Mouse (Mus musculus) CD4-positive, CD25-positive, alpha-beta regulatory T cell, adult 4 months (primary cell): ENCODE results near the gene Pla2g6. TPM values are rescaled to one million over a fixed set of nuclear protein-coding genes. Genes with fewer than 3 reads are reported as not detected.

ENCODE experiments used
- polyA plus RNA-seq, 2 experiments: library from polyadenylated mRNA; unstranded; fragments of 100-300 nt; shearing (Covaris generic); gene quantifications; one replicate each; pipeline ENCODE4 v1.2.1; 2017

The Pla2g6 gene
- polyA plus RNA-seq, 2 experiments from 2014 or later, result 12.1 to 19.9 TPM

Other genes starting within 250 kb of the Pla2g6 start
- gene Micall1, start 219.5 kb downstream of the Pla2g6 start, polyA plus RNA-seq, result 10 to 100 TPM; 11.8 to 22.1 TPM
- gene Polr2f, start 187.4 kb downstream of the Pla2g6 start, polyA plus RNA-seq, result 100 to 1,000 TPM in 1 of 2 experiments, 10 to 100 TPM in 1; 92.3 to 119 TPM
- 10 to 100 TPM in 1 of 2 experiments, 1 to 10 TPM in 1; 4.1 to 10.1 TPM for gene 1700088E04Rik, start 187.1 kb downstream of the Pla2g6 start, polyA plus RNA-seq
- not detected for gene Sox10, start 163.2 kb downstream of the Pla2g6 start, polyA plus RNA-seq
- 10 to 100 TPM in 1 of 2 experiments, 1 to 10 TPM in 1; 6.0 to 10.5 TPM for gene Pick1, start 99.2 kb downstream of the Pla2g6 start, polyA plus RNA-seq
- gene Gm49486, start 99.0 kb downstream of the Pla2g6 start, polyA plus RNA-seq, result under 1 TPM in 1 of 2 experiments, not detected in 1; 0.52 TPM
- not detected for gene Slc16a8, start 73.6 kb downstream of the Pla2g6 start, polyA plus RNA-seq
- gene Baiap2l2, start 42.9 kb downstream of the Pla2g6 start, polyA plus RNA-seq, result not detected
- 1 to 10 TPM; 1.3 to 1.9 TPM for gene Maff, start 18.2 kb upstream of the Pla2g6 start, polyA plus RNA-seq
- gene Tmem184b, start 75.2 kb upstream of the Pla2g6 start, polyA plus RNA-seq, result 10 to 100 TPM in 1 of 2 experiments, 1 to 10 TPM in 1; 9.6 to 12.5 TPM
- 1 to 10 TPM; 3.1 to 6.2 TPM for gene Csnk1e, start 127.2 kb upstream of the Pla2g6 start, polyA plus RNA-seq
- not detected for gene Kcnj4, start 176.9 kb upstream of the Pla2g6 start, polyA plus RNA-seq
- not detected for gene Kdelr3, start 188.0 kb upstream of the Pla2g6 start, polyA plus RNA-seq
- gene Ddx17, start 218.4 kb upstream of the Pla2g6 start, polyA plus RNA-seq, result 10 to 100 TPM; 28.9 to 39.9 TPM